Comparison of ENCODE assay signal across 8 mouse cellular contexts in the genomic region with DNA sequence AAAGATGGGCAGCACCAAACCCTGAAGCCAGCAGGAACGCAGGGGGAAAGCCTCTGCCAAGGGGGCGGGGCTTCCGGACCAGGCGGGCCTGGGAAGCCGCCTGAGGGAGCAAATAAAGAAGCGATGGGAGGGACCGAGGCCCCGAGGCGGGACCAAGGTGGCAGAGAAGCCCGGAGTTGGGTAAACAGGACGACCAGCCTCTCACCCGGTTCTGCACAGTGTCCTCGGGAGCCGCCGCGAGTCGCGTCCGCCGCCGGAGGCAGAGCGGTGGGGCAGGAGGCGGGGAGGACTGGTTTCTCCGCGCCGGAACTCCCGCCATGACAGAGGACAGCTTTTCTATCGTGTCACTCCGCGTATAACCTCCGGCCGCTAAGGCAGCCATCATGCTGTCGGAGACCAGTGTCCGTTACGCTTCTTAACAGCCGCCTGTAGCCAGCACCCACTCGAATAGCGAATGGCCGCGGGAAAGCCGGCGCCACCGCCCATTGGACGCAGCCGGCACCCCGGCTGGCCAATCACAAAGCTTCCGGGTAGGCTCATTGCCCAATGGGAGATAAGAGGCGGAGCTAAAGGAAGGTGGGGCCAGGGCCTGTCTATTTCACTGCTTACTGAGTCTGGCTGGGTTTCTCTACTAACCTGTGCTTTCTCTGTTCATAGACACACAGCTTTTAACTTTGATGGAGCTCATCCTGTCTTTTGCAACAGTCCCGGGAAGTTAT. TPM values are rescaled to one million over a fixed set of nuclear protein-coding genes. Genes with fewer than 3 reads are reported as not detected.
DNase-seq lines count a peak whose midpoint lies in the region; ATAC-seq and TF ChIP-seq lines count a peak whose summit lies in the region.

A gene (plus strand): TSS at position 144 of the 719 bp plus-strand sequence.
A gene (minus strand): TSS at position 469 of the 719 bp plus-strand sequence.

- under 1% methylated on average over 48 of the region's 49 CpGs for WGBS in kidney, embryonic 14.5 days
- under 1% methylated on average over 49 of the region's 49 CpGs for WGBS in limb, embryonic 15.5 days

- H3K27me3 ChIP-seq in kidney, embryonic 14.5 days (ENCODE audit: control insufficient read depth, insufficient read depth, low read length): no peaks in the 10 kb centered on the region
- H3K27me3 ChIP-seq in limb, embryonic 15.5 days: no peaks in the 10 kb centered on the region

- H3K4me3 ChIP-seq in bone marrow macrophage, adult 2 months (ENCODE audit: insufficient read depth, low read length): peak within 1 kb of the TSS; percentile 89
- peak within 1 kb of the TSS; percentile 75 for H3K4me3 ChIP-seq in embryonic fibroblast, embryonic 13.5 days (ENCODE audit: insufficient read depth, low read length)
- H3K4me3 ChIP-seq in kidney, embryonic 14.5 days (ENCODE audit: low read length): peak within 1 kb of the TSS; percentile 65
- peak within 1 kb of the TSS; percentile 81 for H3K4me3 ChIP-seq in limb, embryonic 15.5 days

- H3K36me3 ChIP-seq in kidney, embryonic 14.5 days (ENCODE audit: control insufficient read depth, insufficient read depth, low read length): no peaks in the 10 kb centered on the region
- H3K36me3 ChIP-seq in limb, embryonic 15.5 days: no peaks in the 10 kb centered on the region

- DNase-seq in A20 (ENCODE audit: low read depth, low spot score): peak; percentile 96
- peak; percentile 92 to 93 for DNase-seq in heart, adult 9 months (ENCODE audit: low spot score in 2 of 2)
- DNase-seq in monocyte, adult 2 months (ENCODE audit: low read depth in 1 of 2, low spot score in 2 of 2): peak; percentile 82 to 83
- peak; percentile 90 to 93 for DNase-seq in spleen, postnatal 36 days (ENCODE audit: low spot score in 2 of 2)

- peak within 1 kb of the TSS; percentile 44; the same call in 1 of the 2 replicates for H3K9ac ChIP-seq in kidney, embryonic 14.5 days (ENCODE audit: low read depth, low read length)
- H3K9ac ChIP-seq in limb, embryonic 15.5 days: peak within 1 kb of the TSS; percentile 31

- ATAC-seq in kidney, embryonic 14.5 days (ENCODE audit: low FRiP score, low TSS enrichment): peak; percentile 96
- peak; percentile 95 for ATAC-seq in limb, embryonic 15.5 days (ENCODE audit: insufficient number of reproducible peaks, low FRiP score, low TSS enrichment, low read depth)

- H3K4me2 ChIP-seq in kidney, embryonic 14.5 days (replicated peaks; ENCODE audit: low read depth, low read length): peak within 1 kb of the TSS; percentile 50
- H3K4me2 ChIP-seq in limb, embryonic 15.5 days: peak within 1 kb of the TSS; percentile 92

- H3K27ac ChIP-seq in bone marrow macrophage, adult 2 months (ENCODE audit: insufficient read depth, low read depth, low read length): peak within 1 kb of the TSS; percentile 94
- peak within 1 kb of the TSS; percentile 99 for H3K27ac ChIP-seq in embryonic fibroblast, embryonic 13.5 days (ENCODE audit: insufficient read depth, low read length)
- H3K27ac ChIP-seq in kidney, embryonic 14.5 days (ENCODE audit: low read depth, low read length): peak within 1 kb of the TSS; percentile 90
- peak within 1 kb of the TSS; percentile 96 for H3K27ac ChIP-seq in limb, embryonic 15.5 days

- no peaks in the 10 kb centered on the region for H3K9me3 ChIP-seq in kidney, embryonic 14.5 days (ENCODE audit: control insufficient read depth, low read length)
- H3K9me3 ChIP-seq in limb, embryonic 15.5 days: no peaks in the 10 kb centered on the region

- no peak for TF ChIP-seq POLR2A in bone marrow macrophage, adult 2 months (IDR thresholded peaks at IDR 0.05; ENCODE audit: borderline replicate concordance, low read depth, low read length)
- TF ChIP-seq POLR2A in embryonic fibroblast, embryonic 13.5 days (IDR thresholded peaks at IDR 0.05; ENCODE audit: low read depth, low read length): peak; percentile 39; the same call in 1 of the 2 replicates

- H3K4me1 ChIP-seq in bone marrow macrophage, adult 2 months (ENCODE audit: control insufficient read depth, insufficient read depth, low read length): peaks cover 27% of the 10 kb centered on the region
- H3K4me1 ChIP-seq in embryonic fibroblast, embryonic 13.5 days (ENCODE audit: control insufficient read depth, insufficient read depth, low read length): peaks cover 4% of the 10 kb centered on the region; the same call in 1 of the 2 replicates
- H3K4me1 ChIP-seq in kidney, embryonic 14.5 days (ENCODE audit: control insufficient read depth, insufficient read depth, low read length): no peaks in the 10 kb centered on the region; the same call in 1 of the 2 replicates
- peaks cover 16% of the 10 kb centered on the region for H3K4me1 ChIP-seq in limb, embryonic 15.5 days

- TF ChIP-seq CTCF in bone marrow macrophage, adult 2 months (IDR thresholded peaks at IDR 0.05; ENCODE audit: low read depth, low read length): no peak
- no peak for TF ChIP-seq CTCF in embryonic fibroblast, embryonic 13.5 days (IDR thresholded peaks at IDR 0.05; ENCODE audit: borderline replicate concordance, insufficient read depth, low read length)

RNA-seq across cellular contexts. Expression of the first gene that starts in this region (rescaled TPM):
- 0.55 and 1.0 TPM in 2 replicates for polyA plus RNA-seq in bone marrow macrophage, adult 2 months (2012; ENCODE audit: insufficient read depth, insufficient read length, missing spikeins)
- polyA plus RNA-seq in embryonic fibroblast, embryonic 13.5 days (2011; ENCODE audit: insufficient read length, low read depth, missing spikeins): not detected in 2 replicates
- polyA plus RNA-seq in kidney, embryonic 14.5 days (2014; fragmentation: Nextera tagmentation; extraction: Ambion mirVana): 0.22 and 0.43 TPM in 2 replicates
- 0.26 and 0.78 TPM in 2 replicates for polyA plus RNA-seq in limb, embryonic 15.5 days (2015; fragmentation: Nextera tagmentation; extraction: Ambion mirVana)

RNA-seq across cellular contexts. Expression of the second gene that starts in this region (rescaled TPM):
- 21.4 and 25.8 TPM in 2 replicates for polyA plus RNA-seq in bone marrow macrophage, adult 2 months (2012; ENCODE audit: insufficient read depth, insufficient read length, missing spikeins)
- polyA plus RNA-seq in embryonic fibroblast, embryonic 13.5 days (2011; ENCODE audit: insufficient read length, low read depth, missing spikeins): 7.7 and 8.2 TPM in 2 replicates
- 7.8 and 11.1 TPM in 2 replicates for polyA plus RNA-seq in kidney, embryonic 14.5 days (2014; fragmentation: Nextera tagmentation; extraction: Ambion mirVana)
- polyA plus RNA-seq in limb, embryonic 15.5 days (2015; fragmentation: Nextera tagmentation; extraction: Ambion mirVana): 6.0 and 6.2 TPM in 2 replicates

Comparison
In these comparisons a context has a peak if more than half of its experiments do, and no peak if none do; other contexts are left out.
1. Peak in every context shown above with its lines: DNase-seq, ATAC-seq, H3K4me3 ChIP-seq and H3K27ac ChIP-seq.